Comparison of ENCODE assay signal across 13 mouse cellular contexts in genomic region chr12:83536039-83536438, GRCm38 (mm10). TPM values are rescaled to one million over a fixed set of nuclear protein-coding genes. Genes with fewer than 3 reads are reported as not detected.
DNase-seq lines count a peak whose midpoint lies in the region; ATAC-seq and TF ChIP-seq lines count a peak whose summit lies in the region.
"Had no signal": no experiment of that assay in that cellular context is flagged by ENCODE, and none has a peak within 500 bp of the region (broad histone marks: within the 10 kb centered on the region; RNA-seq: fewer than 3 reads in every experiment).

No protein-coding gene starts in this region.

- 75% methylated on average over 9 of the region's 9 CpGs for WGBS in liver, embryonic 12.5 days (ENCODE audit: insufficient replicate concordance)
- WGBS in forebrain, postnatal 0 days = 27% methylated on average over 9 of the region's 9 CpGs
- WGBS in neural tube, embryonic 12.5 days = 55% methylated on average over 9 of the region's 9 CpGs

- no peak overlapping the region for H3K27ac ChIP-seq in liver, embryonic 12.5 days
- no peak overlapping the region for H3K27ac ChIP-seq in forebrain, postnatal 0 days (ENCODE audit: low read depth, low read length)
- H3K27ac ChIP-seq in neural tube, embryonic 12.5 days = no peak overlapping the region

- ATAC-seq in liver, embryonic 12.5 days = no peak
- ATAC-seq in forebrain, postnatal 0 days = peak; percentile 65
- peak; percentile 82 for ATAC-seq in neural tube, embryonic 12.5 days (ENCODE audit: low FRiP score, low read depth)
- no peak for ATAC-seq in monocyte, adult 5-6 weeks (replicated peaks; ENCODE audit: insufficient number of reproducible peaks, low FRiP score, low TSS enrichment, poor library complexity, severe bottlenecking)

- no peaks in the 10 kb centered on the region for H3K9me3 ChIP-seq in liver, embryonic 12.5 days (replicated peaks)
- H3K9me3 ChIP-seq in forebrain, postnatal 0 days (ENCODE audit: low read length) = no peaks in the 10 kb centered on the region
- no peaks in the 10 kb centered on the region for H3K9me3 ChIP-seq in neural tube, embryonic 12.5 days

- TF ChIP-seq POLR2A in brain, embryonic 14.5 days (IDR thresholded peaks at IDR 0.05; ENCODE audit: borderline replicate concordance, extremely low read depth, insufficient read depth, insufficient read length, poor library complexity, severe bottlenecking) = no peak

- H3K4me3 ChIP-seq in liver, embryonic 12.5 days = no peak overlapping the region
- H3K4me3 ChIP-seq in forebrain, postnatal 0 days (ENCODE audit: low read depth, low read length) = no peak overlapping the region
- no peak overlapping the region for H3K4me3 ChIP-seq in neural tube, embryonic 12.5 days

- no peak overlapping the region for H3K4me2 ChIP-seq in liver, embryonic 12.5 days
- no peak overlapping the region for H3K4me2 ChIP-seq in forebrain, postnatal 0 days (ENCODE audit: low read depth)
- no peak overlapping the region for H3K4me2 ChIP-seq in neural tube, embryonic 12.5 days (replicated peaks)
- H3K4me2 ChIP-seq: liver, embryonic 11.5 days had no signal

- H3K36me3 ChIP-seq in liver, embryonic 12.5 days = peaks cover 76% of the 10 kb centered on the region
- peaks cover 81% of the 10 kb centered on the region for H3K36me3 ChIP-seq in forebrain, postnatal 0 days (ENCODE audit: insufficient read depth)
- H3K36me3 ChIP-seq in neural tube, embryonic 12.5 days = peaks cover 57% of the 10 kb centered on the region

- peaks cover 4% of the 10 kb centered on the region; the same call in 1 of the 2 replicates for H3K4me1 ChIP-seq in liver, embryonic 12.5 days
- H3K4me1 ChIP-seq in forebrain, postnatal 0 days (ENCODE audit: insufficient read depth) = no peaks in the 10 kb centered on the region
- H3K4me1 ChIP-seq in neural tube, embryonic 12.5 days = peaks cover 9% of the 10 kb centered on the region

- TF ChIP-seq CTCF in brain, embryonic 14.5 days (IDR thresholded peaks at IDR 0.05; ENCODE audit: borderline replicate concordance, extremely low read depth, insufficient read depth, insufficient read length) = peak; percentile 26; the same call in 1 of the 2 replicates
- TF ChIP-seq CTCF in forebrain, postnatal 0 days (IDR thresholded peaks at IDR 0.05; ENCODE audit: low read depth) = peak; percentile 41; the same call in 1 of the 2 replicates

- peak; percentile 21 for DNase-seq in liver
- DNase-seq in brain, embryonic 14.5 days (ENCODE audit: low read depth) = peak; percentile 91
- DNase-seq in forebrain, postnatal 0 days = peak; percentile 75
- no peak for DNase-seq in ovary, postnatal 36 days (ENCODE audit: low spot score)
- DNase-seq: heart, adult 11 months; kidney, adult 9 months; layer of hippocampus, adult 9-11 months; lung, postnatal 36 days; thymus, postnatal 36 days had no signal

- no peak overlapping the region for H3K9ac ChIP-seq in liver, embryonic 12.5 days
- no peak overlapping the region for H3K9ac ChIP-seq in forebrain, postnatal 0 days
- H3K9ac ChIP-seq in neural tube, embryonic 12.5 days = no peak overlapping the region

- no peaks in the 10 kb centered on the region for H3K27me3 ChIP-seq in liver, embryonic 12.5 days (replicated peaks)
- H3K27me3 ChIP-seq in forebrain, postnatal 0 days (ENCODE audit: insufficient read depth, low read length) = no peaks in the 10 kb centered on the region
- H3K27me3 ChIP-seq in neural tube, embryonic 12.5 days (replicated peaks) = no peaks in the 10 kb centered on the region

RNA-seq across cellular contexts. Expression of gene Dcaf4, which starts 15.8 kb away (rescaled TPM):
- polyA plus RNA-seq in liver, embryonic 12.5 days (2016; fragmentation: Nextera tagmentation; extraction: Ambion mirVana) = 16.9 and 18.7 TPM in 2 replicates
- polyA plus RNA-seq in brain, embryonic 14.5 days (2012; rRNA removed) = 51.2 and 57.4 TPM in 2 replicates
- total RNA-seq in forebrain, postnatal 0 days (2014; rRNA removed) = 45.3 and 49.7 TPM in 2 replicates
- polyA plus RNA-seq in forebrain, postnatal 0 days (2015; fragmentation: Nextera tagmentation; extraction: Ambion mirVana) = 42.4 and 42.7 TPM in 2 replicates
- 30.1 and 30.2 TPM in 2 replicates for polyA plus RNA-seq in neural tube, embryonic 12.5 days (2016; fragmentation: Nextera tagmentation; extraction: Ambion mirVana)
- 6.4 to 14.1 TPM (median 10.5 TPM) in 3 replicates for total RNA-seq in monocyte, adult 5-6 weeks (2017)

RNA-seq across cellular contexts. Expression of gene Dpf3, which starts 48.5 kb away (rescaled TPM):
- 8.2 and 8.5 TPM in 2 replicates for polyA plus RNA-seq in liver, embryonic 12.5 days (2016; fragmentation: Nextera tagmentation; extraction: Ambion mirVana)
- 8.8 and 20.9 TPM in 2 replicates for polyA plus RNA-seq in brain, embryonic 14.5 days (2012; rRNA removed)
- total RNA-seq in forebrain, postnatal 0 days (2014; rRNA removed) = 11.4 and 15.3 TPM in 2 replicates
- polyA plus RNA-seq in forebrain, postnatal 0 days (2015; fragmentation: Nextera tagmentation; extraction: Ambion mirVana) = 4.9 and 8.1 TPM in 2 replicates
- 17.4 and 22.8 TPM in 2 replicates for polyA plus RNA-seq in neural tube, embryonic 12.5 days (2016; fragmentation: Nextera tagmentation; extraction: Ambion mirVana)
- 5.2 to 5.5 TPM (median 5.3 TPM) in 3 replicates for total RNA-seq in monocyte, adult 5-6 weeks (2017)

Comparison
In these comparisons a context has a peak if more than half of its experiments do, and no peak if none do; other contexts are left out.
1. ATAC-seq: peak in forebrain, postnatal 0 days (single experiment) and neural tube, embryonic 12.5 days (single experiment); none in liver, embryonic 12.5 days (single experiment) and monocyte, adult 5-6 weeks (single experiment).